Comparison of ENCODE assay signal across 12 mouse cellular contexts in the genomic region with DNA sequence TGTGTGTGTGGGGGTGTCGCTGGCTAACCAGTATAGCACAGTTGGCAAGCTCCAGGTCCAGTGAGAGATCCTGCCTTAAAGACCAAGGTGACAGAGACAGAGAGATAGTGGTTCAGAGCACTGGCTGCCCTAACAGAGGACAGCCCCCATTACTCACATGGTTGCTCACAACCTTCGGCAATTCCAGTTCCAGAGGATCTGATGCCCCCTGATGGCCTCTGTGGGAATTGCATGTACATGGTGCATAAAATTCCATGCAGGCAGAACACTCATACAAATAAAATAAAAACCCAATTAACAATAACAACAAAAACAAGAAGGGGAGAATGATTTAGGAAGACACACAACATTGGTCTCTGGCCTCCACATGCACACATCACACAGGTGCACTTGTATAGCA. TPM values are rescaled to one million over a fixed set of nuclear protein-coding genes. Genes with fewer than 3 reads are reported as not detected.
A peak's percentile ranks its signal among the peaks of the same experiment; 100 is the strongest.
DNase-seq lines count a peak whose midpoint lies in the region; ATAC-seq and TF ChIP-seq lines count a peak whose summit lies in the region.
"Had no signal": no experiment of that assay in that cellular context is flagged by ENCODE, and none has a peak within 500 bp of the region (broad histone marks: within the 10 kb centered on the region; RNA-seq: fewer than 3 reads in every experiment).

No protein-coding gene starts in this region.

- peaks cover 4% of the 10 kb centered on the region for H3K4me1 ChIP-seq in ES-Bruce4 (ENCODE audit: control insufficient read depth, insufficient read depth, low read length)

- TF ChIP-seq CTCF in left cerebral cortex, adult 2 months (IDR thresholded peaks at IDR 0.05): peak; percentile 37
- TF ChIP-seq CTCF in ES-Bruce4 (IDR thresholded peaks at IDR 0.05; ENCODE audit: low read depth, low read length): peak; percentile 68

- H3K9ac ChIP-seq in ES-Bruce4 (ENCODE audit: low read depth, poor library complexity, severe bottlenecking): no peak overlapping the region
- H3K9ac ChIP-seq: hindbrain, embryonic 13.5 days; midbrain, embryonic 15.5 days had no signal

- no peak for TF ChIP-seq EP300 in ES-Bruce4 (IDR thresholded peaks at IDR 0.05; ENCODE audit: insufficient read depth, low read depth, low read length)

- no peaks in the 10 kb centered on the region for H3K9me3 ChIP-seq in ES-Bruce4 (replicated peaks; ENCODE audit: control insufficient read depth, insufficient read depth, low read length, poor library complexity, severe bottlenecking)
- H3K9me3 ChIP-seq: hindbrain, embryonic 13.5 days; midbrain, embryonic 15.5 days had no signal

- H3K27ac ChIP-seq in left cerebral cortex, adult 2 months: no peak overlapping the region
- no peak overlapping the region for H3K27ac ChIP-seq in ES-Bruce4 (ENCODE audit: insufficient read depth, low read length)
- H3K27ac ChIP-seq: hindbrain, embryonic 13.5 days; midbrain, embryonic 15.5 days had no signal

- H3K4me3 ChIP-seq in left cerebral cortex, adult 2 months: no peak overlapping the region
- no peak overlapping the region for H3K4me3 ChIP-seq in ES-Bruce4 (ENCODE audit: low read depth, low read length)
- H3K4me3 ChIP-seq: hindbrain, embryonic 13.5 days; midbrain, embryonic 15.5 days had no signal

- no peak for TF ChIP-seq POLR2A in ES-Bruce4 (IDR thresholded peaks at IDR 0.05; ENCODE audit: insufficient read depth, low read length)

- no peaks in the 10 kb centered on the region for H3K36me3 ChIP-seq in ES-Bruce4 (ENCODE audit: control insufficient read depth, insufficient read depth, low read length, poor library complexity, severe bottlenecking)
- H3K36me3 ChIP-seq: hindbrain, embryonic 13.5 days; midbrain, embryonic 15.5 days had no signal

- intact Hi-C loops in left cerebral cortex, adult 2 months (cut with DNase I): no loop called here
- intact Hi-C loops in left cerebral cortex, postnatal 25 days (cut with DNase I): no loop called here

- no peaks in the 10 kb centered on the region for H3K27me3 ChIP-seq in ES-Bruce4 (ENCODE audit: control insufficient read depth, insufficient read depth, low read length, poor library complexity, severe bottlenecking)
- H3K27me3 ChIP-seq: midbrain, embryonic 15.5 days had no signal

- peak; percentile 65 for ATAC-seq in granulocyte monocyte progenitor cell, adult 5-6 weeks (replicated peaks; ENCODE audit: poor library complexity, severe bottlenecking)
- ATAC-seq in erythroid progenitor cell, adult 5-6 weeks (replicated peaks; ENCODE audit: low FRiP score, poor library complexity, severe bottlenecking): no peak
- ATAC-seq: midbrain, embryonic 15.5 days had no signal

- DNase-seq in left cerebral cortex, adult 2 months (ENCODE audit: extremely low spot score in 1 of 2, low spot score in 2 of 2): no peak
- DNase-seq in left cerebral cortex, postnatal 25 days (ENCODE audit: low spot score in 2 of 2): no peak
- DNase-seq in A20 (ENCODE audit: low read depth, low spot score): peak; percentile 32
- no peak for DNase-seq in adrenal gland, adult 2 months
- DNase-seq: adrenal gland, postnatal 10 days; gastrocnemius, postnatal 36 days had no signal

RNA-seq across cellular contexts. Expression of gene Gjb5, which starts 12.5 kb away (rescaled TPM):
- under 1 TPM in 1 of 2 experiments, not detected in 1; 0.20 TPM for total RNA-seq in left cerebral cortex, adult 2 months (2021)
- not detected for total RNA-seq in left cerebral cortex, postnatal 25 days (2021)
- polyA plus RNA-seq in ES-Bruce4 (2011; ENCODE audit: insufficient read depth, insufficient read length, low read depth, missing spikeins): 15.9 and 16.5 TPM in 2 replicates
- total RNA-seq in granulocyte monocyte progenitor cell, adult 5-6 weeks (2014; fragmentation: Nextera tagmentation): not detected in 2 replicates
- total RNA-seq in granulocyte monocyte progenitor cell, adult 5-6 weeks (2017): not detected in 2 replicates
- total RNA-seq in erythroid progenitor cell, adult 5-6 weeks (2015; ENCODE audit: low replicate concordance): not detected in 2 replicates
- total RNA-seq in erythroid progenitor cell, adult 5-6 weeks (2017; ENCODE audit: low replicate concordance): not detected in 2 replicates
- under 1 TPM; 0.17 to 0.73 TPM for total RNA-seq in adrenal gland, adult 2 months (2021)
- polyA plus RNA-seq in adrenal gland, adult 2 months (2012; rRNA removed): 0.27 and 0.34 TPM in 2 replicates
- total RNA-seq: left cerebral cortex, postnatal 36 days had no signal

RNA-seq across cellular contexts. Expression of gene Gjb4, which starts 16.6 kb away (rescaled TPM):
- total RNA-seq in left cerebral cortex, adult 2 months (2021): not detected
- not detected for total RNA-seq in left cerebral cortex, postnatal 25 days (2021)
- polyA plus RNA-seq in ES-Bruce4 (2011; ENCODE audit: insufficient read depth, insufficient read length, low read depth, missing spikeins): 2.1 and 2.6 TPM in 2 replicates
- not detected in 2 replicates for total RNA-seq in granulocyte monocyte progenitor cell, adult 5-6 weeks (2014; fragmentation: Nextera tagmentation)
- total RNA-seq in granulocyte monocyte progenitor cell, adult 5-6 weeks (2017): not detected in 2 replicates
- not detected in 2 replicates for total RNA-seq in erythroid progenitor cell, adult 5-6 weeks (2015; ENCODE audit: low replicate concordance)
- total RNA-seq in erythroid progenitor cell, adult 5-6 weeks (2017; ENCODE audit: low replicate concordance): not detected in 2 replicates
- total RNA-seq in adrenal gland, adult 2 months (2021): not detected
- polyA plus RNA-seq in adrenal gland, adult 2 months (2012; rRNA removed): 0.11 TPM in 1 of 2 replicates, not detected in the other
- total RNA-seq: adrenal gland, postnatal 10 days; gastrocnemius, postnatal 36 days; left cerebral cortex, postnatal 36 days had no signal
- polyA plus RNA-seq: hindbrain, embryonic 13.5 days had no signal

RNA-seq across cellular contexts. Expression of gene Gjb3, which starts 39.8 kb away (rescaled TPM):
- total RNA-seq in left cerebral cortex, adult 2 months (2021): under 1 TPM in 1 of 2 experiments, not detected in 1; 0.21 TPM
- total RNA-seq in left cerebral cortex, postnatal 25 days (2021): under 1 TPM in 1 of 2 experiments, not detected in 1; 0.27 TPM
- 57.2 and 66.7 TPM in 2 replicates for polyA plus RNA-seq in ES-Bruce4 (2011; ENCODE audit: insufficient read depth, insufficient read length, low read depth, missing spikeins)
- total RNA-seq in granulocyte monocyte progenitor cell, adult 5-6 weeks (2014; fragmentation: Nextera tagmentation): not detected in 2 replicates
- total RNA-seq in granulocyte monocyte progenitor cell, adult 5-6 weeks (2017): 0.69 and 0.82 TPM in 2 replicates
- total RNA-seq in erythroid progenitor cell, adult 5-6 weeks (2015; ENCODE audit: low replicate concordance): 0.84 TPM in 1 of 2 replicates, not detected in the other
- total RNA-seq in erythroid progenitor cell, adult 5-6 weeks (2017; ENCODE audit: low replicate concordance): not detected in 2 replicates
- total RNA-seq in adrenal gland, adult 2 months (2021): under 1 TPM in 1 of 2 experiments, not detected in 1; 0.24 TPM
- polyA plus RNA-seq in adrenal gland, adult 2 months (2012; rRNA removed): 0.08 TPM in 1 of 2 replicates, not detected in the other
- total RNA-seq: gastrocnemius, postnatal 36 days; left cerebral cortex, postnatal 36 days had no signal
- polyA plus RNA-seq: midbrain, embryonic 15.5 days had no signal

RNA-seq across cellular contexts. Expression of gene Gja4, which starts 56.6 kb away (rescaled TPM):
- total RNA-seq in left cerebral cortex, adult 2 months (2021): 1 to 10 TPM; 4.1 to 4.5 TPM
- total RNA-seq in left cerebral cortex, postnatal 25 days (2021): 1 to 10 TPM; 3.1 to 4.8 TPM
- 1.4 TPM in 2 replicates for polyA plus RNA-seq in ES-Bruce4 (2011; ENCODE audit: insufficient read depth, insufficient read length, low read depth, missing spikeins)
- total RNA-seq in granulocyte monocyte progenitor cell, adult 5-6 weeks (2014; fragmentation: Nextera tagmentation): not detected in 2 replicates
- total RNA-seq in granulocyte monocyte progenitor cell, adult 5-6 weeks (2017): not detected in 2 replicates
- total RNA-seq in erythroid progenitor cell, adult 5-6 weeks (2015; ENCODE audit: low replicate concordance): not detected in 2 replicates
- not detected in 2 replicates for total RNA-seq in erythroid progenitor cell, adult 5-6 weeks (2017; ENCODE audit: low replicate concordance)
- 1 to 10 TPM; 2.7 to 6.7 TPM for total RNA-seq in adrenal gland, adult 2 months (2021)
- polyA plus RNA-seq in adrenal gland, adult 2 months (2012; rRNA removed): 15.9 and 16.0 TPM in 2 replicates
